Comparison of ENCODE assay signal across 12 mouse cellular contexts in the genomic region with DNA sequence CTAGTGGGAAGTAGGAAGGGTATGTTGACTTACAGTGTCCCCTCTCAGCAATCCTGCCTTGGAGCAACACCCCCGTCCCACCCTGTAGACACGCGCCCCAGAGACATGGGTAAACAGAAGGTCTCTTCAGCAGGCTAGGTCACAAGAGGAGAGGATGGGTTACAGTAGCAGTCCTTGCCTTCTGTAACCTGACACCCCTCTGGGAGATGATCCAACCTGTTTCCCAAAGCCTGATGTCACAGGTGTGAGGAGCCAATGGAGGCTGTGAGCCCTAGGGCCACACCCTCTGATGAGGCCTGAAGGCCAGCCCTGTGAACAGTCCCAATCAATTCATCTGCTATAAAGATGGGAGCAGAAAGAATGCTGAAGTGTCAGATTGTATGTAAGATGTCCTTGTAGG.
DNase-seq lines count a peak whose midpoint lies in the region; ATAC-seq and TF ChIP-seq lines count a peak whose summit lies in the region.
"Had no signal": no experiment of that assay in that cellular context is flagged by ENCODE, and none has a peak within 500 bp of the region (broad histone marks: within the 10 kb centered on the region; RNA-seq: fewer than 3 reads in every experiment).

No protein-coding gene starts in this region.

- peaks cover 7% of the 10 kb centered on the region for H3K36me3 ChIP-seq in heart, embryonic 11.5 days (ENCODE audit: control insufficient read depth, insufficient read depth, low read length)
- H3K36me3 ChIP-seq in stomach, embryonic 16.5 days (ENCODE audit: control insufficient read depth, insufficient read depth, low read length): no peaks in the 10 kb centered on the region
- peaks cover 8% of the 10 kb centered on the region; the same call in 1 of the 2 replicates for H3K36me3 ChIP-seq in hindbrain, postnatal 0 days (ENCODE audit: insufficient read depth, low read length)

- TF ChIP-seq CTCF in hindbrain, postnatal 0 days (IDR thresholded peaks at IDR 0.05; ENCODE audit: low read depth): no peak

- peaks cover 29% of the 10 kb centered on the region for H3K4me1 ChIP-seq in heart, embryonic 11.5 days (ENCODE audit: control insufficient read depth, insufficient read depth, low read length)
- no peaks in the 10 kb centered on the region for H3K4me1 ChIP-seq in stomach, embryonic 16.5 days (ENCODE audit: control insufficient read depth, insufficient read depth, low read length)
- no peaks in the 10 kb centered on the region for H3K4me1 ChIP-seq in hindbrain, postnatal 0 days (ENCODE audit: insufficient read depth, low read length)

- intact Hi-C loops in heart, postnatal 14 days (cut with DNase I): no loop called here

- H3K4me3 ChIP-seq in heart, embryonic 11.5 days (ENCODE audit: low read depth, low read length): no peak overlapping the region
- no peak overlapping the region for H3K4me3 ChIP-seq in stomach, embryonic 16.5 days (replicated peaks; ENCODE audit: low read length)
- H3K4me3 ChIP-seq in hindbrain, postnatal 0 days (ENCODE audit: low read length): no peak overlapping the region
- H3K4me3 ChIP-seq: heart, embryonic 13.5 days; limb, embryonic 12.5 days had no signal

- no peaks in the 10 kb centered on the region for H3K27me3 ChIP-seq in heart, embryonic 11.5 days (ENCODE audit: control insufficient read depth, insufficient read depth, low read length)
- no peaks in the 10 kb centered on the region for H3K27me3 ChIP-seq in stomach, embryonic 16.5 days (ENCODE audit: control insufficient read depth, insufficient read depth, low read length)
- H3K27me3 ChIP-seq in hindbrain, postnatal 0 days (ENCODE audit: insufficient read depth, low read length): no peaks in the 10 kb centered on the region
- H3K27me3 ChIP-seq: heart, embryonic 13.5 days had no signal

- no peak overlapping the region for H3K9ac ChIP-seq in heart, embryonic 11.5 days (ENCODE audit: low read depth, low read length)
- no peak overlapping the region for H3K9ac ChIP-seq in stomach, embryonic 16.5 days (ENCODE audit: low read length)
- no peak overlapping the region for H3K9ac ChIP-seq in hindbrain, postnatal 0 days (replicated peaks; ENCODE audit: low read length)
- H3K9ac ChIP-seq: heart, embryonic 13.5 days; limb, embryonic 12.5 days had no signal

- H3K9me3 ChIP-seq in heart, embryonic 11.5 days (replicated peaks; ENCODE audit: control insufficient read depth, low read length): no peaks in the 10 kb centered on the region
- H3K9me3 ChIP-seq in stomach, embryonic 16.5 days (replicated peaks; ENCODE audit: control insufficient read depth, low read length): no peaks in the 10 kb centered on the region
- no peaks in the 10 kb centered on the region for H3K9me3 ChIP-seq in hindbrain, postnatal 0 days (ENCODE audit: low read length)
- H3K9me3 ChIP-seq: heart, embryonic 13.5 days; limb, embryonic 12.5 days had no signal

- H3K4me2 ChIP-seq in heart, embryonic 11.5 days: no peak overlapping the region
- H3K4me2 ChIP-seq in stomach, embryonic 16.5 days (ENCODE audit: low read depth, low read length): no peak overlapping the region
- H3K4me2 ChIP-seq in hindbrain, postnatal 0 days (ENCODE audit: low read depth, low read length): no peak overlapping the region
- H3K4me2 ChIP-seq: heart, embryonic 13.5 days; limb, embryonic 12.5 days had no signal

- no peak overlapping the region for H3K27ac ChIP-seq in heart, embryonic 11.5 days (ENCODE audit: low read depth, low read length)
- no peak overlapping the region for H3K27ac ChIP-seq in stomach, embryonic 16.5 days (ENCODE audit: low read length)
- H3K27ac ChIP-seq in hindbrain, postnatal 0 days: no peak overlapping the region
- H3K27ac ChIP-seq: heart, embryonic 13.5 days; limb, embryonic 12.5 days had no signal

- no peak for ATAC-seq in heart, embryonic 11.5 days (replicated peaks; ENCODE audit: insufficient number of reproducible peaks, low FRiP score, low TSS enrichment)
- peak; percentile 28; the same call in 1 of the 2 replicates for ATAC-seq in stomach, embryonic 16.5 days (ENCODE audit: insufficient read depth, low FRiP score)
- no peak for ATAC-seq in hindbrain, postnatal 0 days
- ATAC-seq: activated CD4-positive, CD25-positive, alpha-beta regulatory T cell, adult 4 months had no signal

- 61% methylated on average over 3 of the region's 3 CpGs for WGBS in heart, embryonic 11.5 days (ENCODE audit: insufficient replicate concordance)
- 56% methylated on average over 3 of the region's 3 CpGs for WGBS in stomach, embryonic 16.5 days
- WGBS in hindbrain, postnatal 0 days: 83% methylated on average over 3 of the region's 3 CpGs

- peak; percentile 96 for DNase-seq in heart, adult 11 months
- peak; percentile 15 for DNase-seq in ovary, postnatal 14 days (ENCODE audit: low spot score)
- DNase-seq in ovary, adult 18-20 months (ENCODE audit: low spot score): no peak
- DNase-seq in heart, postnatal 14 days: peak; percentile 22 to 74
- DNase-seq in left cerebral cortex, adult 18-20 months (ENCODE audit: low spot score in 2 of 2): no peak
- DNase-seq in hindbrain, postnatal 0 days (ENCODE audit: low spot score): no peak
- DNase-seq: cerebellum, adult 11-12 months had no signal

Comparison
In these comparisons a context has a peak if more than half of its experiments do, and no peak if none do; other contexts are left out.
1. DNase-seq: peak in heart, adult 11 months (single experiment), ovary, postnatal 14 days (single experiment) and heart, postnatal 14 days (2 of 2); none in ovary, adult 18-20 months (single experiment), left cerebral cortex, adult 18-20 months (0 of 2) and hindbrain, postnatal 0 days (single experiment).